Mouse (Mus musculus): ENCODE measurements around the gene Mettl3.
"Not testable (repeated sequence)": the region's sequence is repeated elsewhere in the genome, so short reads cannot be mapped to it uniquely, and the experiment has no call there.

Mettl3 gene

DNA sequence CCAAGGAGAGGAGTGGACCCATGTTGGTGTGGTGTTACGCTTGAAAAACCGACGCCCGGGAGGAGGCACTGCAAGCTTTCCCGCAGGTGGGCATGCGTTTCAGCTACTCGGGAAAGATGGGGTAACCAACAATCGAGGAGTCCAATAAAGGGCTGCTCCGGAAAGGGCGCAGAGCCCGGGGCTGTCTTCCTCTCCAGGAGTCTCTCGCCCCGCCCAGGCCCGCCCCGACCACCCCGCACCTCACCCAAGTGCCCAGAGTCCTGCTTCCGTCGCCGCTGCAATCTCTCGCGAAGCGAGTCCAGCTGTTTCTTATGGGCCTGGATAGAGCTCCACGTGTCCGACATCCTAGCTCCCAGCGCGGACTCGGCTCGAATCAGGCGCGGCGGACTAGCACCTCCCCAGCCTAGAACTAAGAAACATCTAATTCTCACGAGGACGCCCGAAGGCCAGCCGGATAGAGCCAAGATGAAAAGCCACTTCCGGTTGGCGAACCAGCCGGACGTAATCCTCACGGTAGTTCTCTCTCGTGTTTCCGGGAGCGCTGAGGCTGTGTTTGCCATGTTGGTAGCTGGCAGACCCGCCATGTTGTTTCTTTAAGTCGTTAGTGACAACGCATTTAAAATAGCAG lies at the start of gene Mettl3:
Mettl3 (minus strand) TSS at position 485 of the 628 bp plus-strand sequence.
- DNase-seq (ENCODE audit: low read depth, low spot score), result peak; percentile 82

DNA sequence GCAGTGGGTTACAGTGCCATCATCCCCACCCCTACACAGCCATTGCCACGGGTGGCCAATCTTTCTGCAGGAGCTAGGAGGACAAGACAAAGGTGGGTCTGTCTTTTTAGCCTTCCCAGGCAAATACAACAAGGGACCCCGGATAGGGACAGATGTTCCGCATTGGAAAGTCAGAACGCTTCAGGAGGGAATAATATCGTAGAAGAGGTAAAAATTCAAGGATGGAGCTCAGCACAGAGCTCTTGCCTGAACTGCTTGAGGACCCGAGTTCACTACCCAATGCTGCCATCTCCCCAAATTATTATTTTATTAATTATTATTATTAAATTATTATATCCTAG lies 34.6 kb upstream of the Mettl3 start:
- no peak for DNase-seq (ENCODE audit: low read depth, low spot score)

DNA sequence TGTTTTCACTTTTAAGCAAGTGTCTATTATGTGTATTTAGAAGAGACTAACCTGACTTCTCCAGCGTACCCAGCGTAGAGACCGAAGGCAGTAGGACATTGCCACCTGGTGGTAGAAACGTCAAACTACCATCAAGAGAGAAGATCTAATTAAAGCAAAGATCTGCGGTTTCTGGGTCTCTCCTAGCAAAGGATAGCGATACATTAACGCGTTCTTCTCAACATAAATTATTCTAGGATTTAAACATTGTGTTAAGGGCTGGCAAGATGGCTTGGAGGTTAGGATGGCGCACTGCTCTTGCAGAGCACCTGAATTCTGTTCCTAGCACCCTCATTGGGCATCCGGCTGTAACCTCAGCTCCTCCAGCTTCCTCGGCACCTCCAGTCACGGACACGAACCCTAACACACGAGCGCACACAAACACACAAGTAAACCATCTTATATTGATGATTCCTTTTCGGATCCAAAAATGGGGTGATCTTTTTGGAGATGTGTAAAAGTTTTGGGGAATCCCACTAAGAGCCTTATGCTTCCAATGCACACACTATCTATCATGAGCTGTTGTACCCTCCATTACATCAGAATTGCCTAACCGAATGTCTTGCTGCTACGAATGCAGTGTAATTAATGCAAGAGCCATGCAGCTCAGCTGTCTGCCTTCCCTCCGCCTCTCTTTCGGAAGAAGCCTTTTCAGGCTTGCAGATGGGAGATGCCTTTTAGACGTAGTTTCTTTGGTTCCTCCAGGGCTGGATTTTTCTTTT lies 34.0 kb upstream of the Mettl3 start:
- DNase-seq (ENCODE audit: low read depth, low spot score), result peak; percentile 42

DNA sequence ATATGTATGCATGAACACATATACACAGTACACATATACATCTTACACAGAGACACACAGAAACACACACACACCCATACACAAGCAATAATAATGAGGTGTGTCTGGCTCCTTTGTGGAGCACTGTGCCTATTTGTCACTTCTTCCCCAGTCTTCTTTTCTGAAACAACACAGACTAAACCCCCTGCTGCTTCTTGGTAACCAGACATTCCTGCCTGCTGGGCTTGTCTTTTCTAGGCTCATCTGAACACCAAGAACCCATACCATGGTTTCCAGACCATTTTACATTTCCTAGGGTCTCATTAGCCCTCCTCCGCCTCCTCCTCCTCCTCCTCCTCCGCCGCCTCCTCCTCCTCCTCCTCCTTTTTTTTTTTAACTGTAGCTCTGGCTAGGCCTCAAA lies 27.2 kb upstream of the Mettl3 start:
- DNase-seq (ENCODE audit: low read depth, low spot score), result no peak

DNA sequence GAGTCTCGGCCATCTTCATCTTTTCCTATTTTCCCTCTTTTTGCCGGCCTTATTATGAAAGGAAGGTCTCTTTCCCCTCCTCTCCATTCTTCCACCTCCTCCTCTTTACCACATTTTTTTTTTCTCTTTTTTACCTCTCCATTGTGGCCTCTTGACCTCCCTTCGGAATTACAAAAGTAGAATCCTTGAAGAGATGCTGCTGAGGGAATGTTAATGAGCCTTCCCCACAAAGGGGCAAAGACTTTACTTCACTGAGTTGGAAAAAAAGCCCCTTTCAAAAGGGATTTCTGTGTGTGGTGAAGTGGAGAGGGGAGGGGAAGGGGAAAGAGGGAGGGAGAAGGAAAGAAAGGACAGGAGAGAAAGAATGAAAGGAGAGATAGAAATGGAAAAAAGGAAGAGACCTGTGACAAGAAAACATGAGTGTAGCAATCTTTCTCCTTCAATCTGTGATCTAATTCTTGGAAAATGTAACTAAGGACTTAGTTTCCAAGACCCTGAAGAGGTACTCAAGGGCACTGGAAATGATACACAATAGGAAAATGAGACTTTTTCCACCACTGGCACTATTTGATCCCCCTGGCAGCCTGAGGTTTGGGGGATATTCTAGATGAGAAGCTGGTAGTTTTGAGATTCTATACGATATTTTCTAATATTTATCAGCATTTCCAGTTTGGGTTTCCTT lies 26.3 kb upstream of the Mettl3 start:
- DNase-seq (ENCODE audit: low read depth, low spot score), result no peak

DNA sequence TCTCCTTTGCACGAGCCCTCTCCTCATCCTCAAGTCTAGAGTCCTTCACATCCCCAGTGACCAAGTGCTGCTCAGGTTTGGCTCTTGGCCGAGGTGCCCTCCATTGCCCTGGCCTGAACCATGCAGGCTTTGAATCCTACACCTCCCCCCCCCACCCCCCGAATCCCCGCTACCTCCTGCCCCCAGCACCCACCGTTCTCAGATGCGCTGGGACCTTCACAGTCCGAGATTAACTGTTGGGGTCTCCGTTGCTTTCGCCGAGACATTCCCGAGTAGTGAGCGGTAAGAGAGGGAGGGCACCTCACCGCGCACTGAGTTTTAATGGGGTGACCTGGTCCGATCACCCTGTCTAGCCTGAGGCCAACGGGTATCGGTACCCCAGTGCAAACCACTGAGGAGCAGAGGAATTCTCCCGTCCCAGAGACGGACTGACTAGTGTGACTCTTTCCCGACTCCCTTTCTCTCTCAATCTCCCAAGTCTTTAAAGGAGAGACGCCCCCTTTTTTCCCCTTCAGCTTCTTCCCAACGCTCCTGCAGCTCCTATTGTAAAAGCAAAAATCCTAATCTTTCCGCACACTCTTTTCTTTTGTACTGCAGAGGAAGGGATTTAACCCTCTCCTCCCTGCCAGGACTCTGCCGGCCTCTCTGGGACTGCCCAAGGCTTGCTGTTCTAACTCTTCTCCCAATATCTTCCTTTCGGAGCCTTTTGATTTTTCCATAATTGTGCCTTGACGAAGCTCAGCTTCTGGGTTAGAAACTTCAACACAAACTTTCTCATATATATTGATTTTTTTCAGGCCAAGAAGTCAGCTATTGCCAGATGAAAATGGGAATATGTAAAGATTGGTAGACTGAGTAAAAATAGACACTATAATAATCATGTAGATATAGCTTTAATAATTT lies 23.2 kb upstream of the Mettl3 start, which contains the start of gene Sall2:
Sall2 (minus strand) TSS at position 853 of the 903 bp plus-strand sequence.
- DNase-seq (ENCODE audit: low read depth, low spot score), result no peak

DNA sequence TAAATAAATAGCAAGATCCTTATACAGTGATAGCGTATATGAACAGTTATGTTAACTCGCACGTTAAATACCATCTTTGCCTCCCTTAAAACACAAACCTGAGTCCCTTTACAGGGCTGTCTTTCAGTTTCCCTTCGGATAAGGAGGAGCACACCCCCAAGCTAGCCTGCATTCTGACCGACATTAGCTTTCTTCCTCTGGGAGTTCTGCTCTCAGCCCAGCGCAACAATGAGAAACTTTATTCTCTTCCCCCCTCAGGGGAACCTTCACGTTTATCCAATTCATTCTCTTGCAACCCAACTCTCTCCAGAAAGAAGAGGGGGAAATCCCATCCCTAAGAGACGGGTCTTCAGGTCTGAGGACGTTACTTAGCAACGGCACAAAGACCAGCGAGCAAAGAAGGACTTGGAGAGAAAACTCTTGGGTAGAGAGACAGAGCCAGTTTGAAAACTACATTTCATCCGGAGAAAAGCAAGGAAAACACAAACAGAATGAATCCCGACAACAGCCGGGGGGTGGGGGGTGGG lies 22.5 kb upstream of the Mettl3 start:
- DNase-seq (ENCODE audit: low read depth, low spot score), result no peak

DNA sequence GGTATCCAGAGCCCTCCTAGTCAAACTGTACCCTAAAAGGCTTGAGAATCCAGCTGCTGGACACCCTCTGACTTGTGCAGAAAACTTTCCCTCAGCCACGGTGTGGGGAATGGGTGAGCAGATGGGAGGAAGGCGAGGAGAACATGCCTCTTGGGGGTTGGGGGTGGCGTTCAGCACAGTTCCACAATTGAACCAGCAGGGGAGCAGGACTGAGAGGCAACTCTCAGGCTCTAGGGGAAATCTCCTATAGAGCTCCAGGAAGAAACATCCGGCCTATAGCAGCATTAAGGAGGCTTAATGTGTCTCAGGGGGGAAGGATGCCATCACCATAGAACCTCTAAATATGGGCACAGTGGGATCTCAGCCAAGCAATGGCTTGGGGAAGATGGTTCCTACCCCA lies 21.0 kb upstream of the Mettl3 start:
- no peak for DNase-seq (ENCODE audit: low read depth, low spot score)

DNA sequence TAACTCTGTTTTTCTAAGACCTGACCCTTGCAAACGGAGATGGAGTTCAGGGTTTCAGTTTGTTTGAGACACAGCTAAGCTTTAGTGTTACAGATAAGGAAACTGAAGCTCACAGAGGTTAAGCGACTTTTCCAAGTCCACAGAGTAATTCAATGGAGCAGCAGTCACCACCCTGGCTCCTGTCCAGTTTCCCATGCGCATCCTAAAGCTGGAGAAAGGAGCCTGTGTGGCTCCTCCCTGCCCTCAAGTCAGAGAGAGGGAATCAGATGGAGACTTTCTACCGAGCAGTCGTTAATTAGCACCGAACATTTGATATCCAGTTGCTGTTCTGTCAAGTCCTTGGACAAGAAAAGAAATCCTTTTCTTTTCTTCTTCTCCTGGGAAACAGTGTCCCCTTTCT lies 14.4 kb upstream of the Mettl3 start:
- no peak for DNase-seq (ENCODE audit: low read depth, low spot score)

DNA sequence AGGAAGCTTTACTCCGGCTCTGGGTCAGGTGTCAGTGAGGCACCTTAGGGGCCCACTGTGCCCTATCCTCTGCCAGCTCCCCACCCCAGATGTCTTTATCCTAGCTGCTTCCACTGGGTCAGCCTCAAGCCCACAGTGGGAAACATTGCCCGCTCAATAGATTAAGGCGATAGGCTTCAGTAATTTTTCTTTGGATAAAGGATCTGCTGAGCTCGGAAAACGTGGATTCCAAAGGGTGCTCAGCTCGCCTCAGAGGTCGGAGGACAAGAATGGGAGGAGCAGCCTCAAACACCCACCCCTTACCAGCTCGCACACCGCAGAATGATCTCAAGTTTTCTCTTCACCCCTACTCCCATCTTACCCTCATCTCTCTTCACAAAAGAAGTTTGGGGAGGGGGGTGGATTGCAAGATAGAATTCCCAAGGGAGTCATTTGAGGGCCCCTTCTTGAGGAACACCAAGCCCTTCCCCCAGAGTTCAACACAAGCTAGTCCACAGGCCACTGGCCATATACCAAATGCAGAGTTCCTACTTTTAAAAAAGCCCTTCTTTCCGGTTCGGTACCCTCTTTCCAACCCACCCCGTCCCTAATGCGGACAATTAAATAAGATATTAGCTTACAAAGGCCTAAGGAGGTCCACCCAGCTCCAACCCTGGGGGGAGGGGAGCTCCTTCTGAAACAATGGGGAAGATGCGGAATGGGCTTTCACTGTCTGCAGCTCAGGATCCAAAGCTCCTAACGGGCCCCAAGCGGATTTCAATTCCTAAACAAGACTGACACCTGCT lies 11.7 kb upstream of the Mettl3 start:
- DNase-seq (ENCODE audit: low read depth, low spot score), result no peak

DNA sequence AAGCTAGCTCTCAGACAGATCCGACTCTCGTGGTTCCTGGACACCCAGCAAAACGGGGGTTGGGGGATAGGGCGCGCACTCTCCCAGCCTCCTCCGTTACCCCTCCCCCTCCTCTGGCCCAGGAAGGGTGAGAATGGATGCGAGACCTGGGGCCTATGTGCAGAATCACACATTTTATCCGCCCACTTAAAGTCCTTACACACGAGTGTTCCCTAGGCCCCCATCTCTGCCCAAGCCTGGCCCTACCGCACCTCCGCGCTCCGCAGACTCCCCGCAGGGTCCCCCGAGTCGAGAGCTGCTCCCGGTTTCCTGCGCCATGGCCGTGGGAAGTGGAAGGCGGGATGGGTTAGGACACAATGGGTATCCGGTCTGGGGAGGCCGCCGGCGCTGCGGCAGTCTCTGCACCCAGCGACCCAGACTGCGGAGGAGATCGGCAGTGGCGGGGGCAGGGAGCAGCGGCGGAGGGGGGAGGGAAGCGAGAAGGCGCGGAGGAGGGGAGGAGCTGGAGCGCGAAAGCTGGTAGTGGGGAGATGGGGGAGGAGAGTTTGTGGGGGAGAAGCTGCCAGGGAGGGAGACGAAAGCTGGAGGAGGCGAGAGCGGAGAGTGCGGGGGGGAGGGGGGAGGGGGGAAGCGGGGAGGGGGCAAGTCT lies 11.0 kb upstream of the Mettl3 start:
- DNase-seq (ENCODE audit: low read depth, low spot score), result no peak

DNA sequence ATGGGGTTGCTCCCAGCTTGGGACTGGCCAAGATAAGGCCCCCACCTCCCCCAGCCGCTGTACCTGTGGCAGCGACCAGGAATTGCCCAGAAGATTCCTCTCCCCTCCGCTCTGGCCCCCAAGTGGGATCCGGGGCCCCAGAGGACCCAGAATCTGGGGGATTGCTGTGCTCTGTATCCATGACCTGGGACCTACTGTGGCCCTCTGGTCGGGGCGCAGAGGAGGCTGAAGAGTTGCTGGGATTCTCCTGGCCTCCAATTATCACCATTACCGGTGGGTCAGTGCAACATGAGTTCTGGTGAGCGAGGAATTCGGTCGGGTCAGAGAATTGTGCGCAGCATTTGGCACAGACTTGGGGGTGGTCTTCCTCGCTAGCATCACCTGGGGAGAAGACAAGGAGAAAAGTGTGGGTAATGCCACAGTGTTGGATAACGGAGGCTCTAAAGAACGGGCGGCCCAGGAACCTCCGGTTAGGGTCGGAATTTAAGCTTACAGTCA lies 10.4 kb upstream of the Mettl3 start:
- DNase-seq (ENCODE audit: low read depth, low spot score), result no peak

DNA sequence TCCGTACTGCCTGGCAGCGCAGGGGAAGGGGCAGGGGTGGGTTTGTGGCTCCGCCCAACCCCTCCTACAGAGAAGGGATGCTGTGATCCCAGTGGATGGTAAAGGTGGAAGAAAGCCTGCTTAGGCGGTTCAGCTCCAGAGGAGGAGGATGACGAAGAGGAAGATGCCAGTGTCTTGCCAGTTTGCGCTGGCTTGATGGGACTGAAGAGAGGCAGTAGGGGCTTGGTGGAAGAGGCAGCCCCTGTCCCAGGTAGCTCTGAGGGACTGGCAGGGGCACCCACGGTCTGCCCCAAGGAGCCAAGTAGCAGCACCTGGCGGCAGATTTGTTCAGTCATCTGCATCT lies 9.9 kb upstream of the Mettl3 start:
- no peak for DNase-seq (ENCODE audit: low read depth, low spot score)

DNA sequence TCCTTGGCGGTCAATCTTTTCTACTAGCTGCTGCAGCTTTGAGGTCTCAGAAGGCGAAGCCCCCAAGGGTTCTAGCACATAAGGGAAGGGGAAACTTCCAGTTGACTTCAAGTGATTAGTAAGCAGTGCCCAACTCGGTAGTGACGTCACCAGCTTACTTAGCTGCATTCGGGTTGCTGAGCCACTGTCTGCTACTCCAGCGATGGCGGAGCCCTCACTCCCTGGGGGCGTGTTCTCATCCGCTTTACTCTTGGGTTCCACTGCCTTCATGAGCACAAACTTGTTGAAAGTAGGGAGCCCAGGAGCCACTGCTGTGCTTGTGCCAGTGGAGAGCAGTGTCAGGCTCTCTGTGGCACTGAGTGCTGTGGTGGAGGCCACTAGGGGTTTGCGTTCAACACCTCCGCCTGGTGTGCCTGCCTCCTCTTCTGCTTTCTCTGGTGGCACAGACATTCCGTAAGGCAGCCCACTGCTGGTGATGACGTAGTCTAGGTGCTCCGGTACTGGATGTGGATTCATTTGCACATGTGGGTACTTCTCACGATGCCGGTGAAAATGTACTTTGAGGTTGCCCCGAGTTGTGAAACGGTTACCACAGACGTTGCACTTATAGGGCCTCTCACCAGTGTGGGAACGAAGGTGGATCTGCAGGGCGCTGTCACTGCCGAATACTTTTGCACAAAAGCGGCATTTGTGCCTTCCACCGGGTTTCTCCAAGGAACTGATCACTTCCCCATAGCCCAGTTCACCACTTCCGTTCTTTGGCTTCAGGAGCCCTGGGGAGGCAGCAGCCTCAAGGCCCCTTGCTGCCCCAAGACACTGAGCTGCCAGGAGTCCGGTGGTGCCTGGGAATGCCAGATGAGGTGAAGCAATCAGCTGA lies 9.2 kb upstream of the Mettl3 start:
- DNase-seq (ENCODE audit: low read depth, low spot score), result no peak

DNA sequence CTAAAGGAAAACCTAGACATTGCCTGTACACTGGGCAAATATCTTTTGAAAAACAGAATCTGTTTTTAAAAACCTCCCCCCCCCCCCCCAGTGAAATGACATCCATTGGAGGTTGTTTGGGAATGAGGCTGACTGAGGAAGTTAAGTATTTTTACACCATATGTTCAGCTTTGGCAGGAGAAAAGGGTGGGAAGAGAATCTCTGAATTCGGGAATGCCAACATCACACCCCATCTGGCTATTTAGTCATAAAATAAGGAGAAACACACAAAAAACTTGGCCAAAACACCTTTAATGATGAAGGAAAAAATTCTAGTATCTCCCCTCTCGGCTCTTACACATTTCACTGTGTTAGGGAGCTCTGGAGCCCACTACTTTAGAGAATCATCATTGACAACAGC lies 6.0 kb upstream of the Mettl3 start:
- no peak for DNase-seq (ENCODE audit: low read depth, low spot score)

DNA sequence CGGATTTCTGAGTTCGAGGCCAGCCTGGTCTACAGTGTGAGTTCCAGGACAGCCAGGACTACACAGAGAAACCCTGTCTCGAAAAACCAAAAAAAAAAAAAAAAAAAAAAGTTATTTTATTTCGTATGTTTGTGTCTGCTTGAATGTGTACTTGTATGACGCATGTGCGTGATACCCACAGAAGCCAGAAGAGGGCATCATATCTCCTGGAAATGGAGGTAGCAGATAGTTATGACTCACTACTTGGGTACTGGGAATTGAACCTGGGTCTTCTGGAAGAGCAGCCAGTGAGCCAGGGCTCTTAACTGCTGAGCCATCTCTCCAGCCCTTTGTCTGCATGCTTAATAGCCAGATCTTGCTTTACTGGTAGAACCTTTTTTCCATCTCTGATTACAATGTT lies 5.4 kb upstream of the Mettl3 start:
- DNase-seq (ENCODE audit: low read depth, low spot score), result not testable (repeated sequence)

DNA sequence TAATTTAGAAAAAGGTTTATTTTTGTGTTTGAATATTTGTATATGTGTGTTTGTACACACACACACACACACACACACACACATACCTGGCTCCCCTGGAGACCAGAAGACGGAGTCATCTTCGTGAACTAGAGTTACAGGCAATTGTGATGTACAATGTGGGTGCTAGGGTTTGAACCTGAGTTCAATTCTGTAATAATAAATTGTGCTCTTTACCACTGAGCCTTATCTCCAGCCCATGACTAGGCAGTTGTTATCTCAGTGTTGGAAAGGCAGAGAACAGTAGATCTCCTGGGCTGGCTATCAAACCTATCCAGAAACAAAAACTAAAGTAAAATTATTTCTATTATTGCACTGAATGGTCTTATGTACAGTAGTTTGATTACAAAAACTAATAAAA lies 1.2 kb upstream of the Mettl3 start:
- DNase-seq (ENCODE audit: low read depth, low spot score), result peak; percentile 33

DNA sequence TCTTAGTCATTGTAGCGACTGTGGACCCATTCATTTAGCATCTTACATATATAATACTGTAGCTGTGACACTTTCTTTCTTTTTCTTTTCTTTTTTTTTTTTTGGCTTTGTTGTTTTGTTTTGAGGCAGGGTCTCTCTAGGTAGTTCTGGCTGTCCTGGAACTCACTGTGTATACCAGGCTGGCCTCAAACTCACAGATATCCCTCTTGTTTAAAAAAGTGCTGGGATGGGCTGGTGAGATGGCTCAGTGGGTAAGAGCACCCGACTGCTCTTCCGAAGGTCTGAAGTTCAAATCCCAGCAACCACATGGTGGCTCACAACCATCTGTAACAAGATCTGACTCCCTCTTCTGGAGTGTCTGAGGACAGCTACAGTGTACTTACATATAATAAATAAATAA lies 1.4 kb downstream of the Mettl3 start:
- not testable (repeated sequence) for DNase-seq (ENCODE audit: low read depth, low spot score)

DNA sequence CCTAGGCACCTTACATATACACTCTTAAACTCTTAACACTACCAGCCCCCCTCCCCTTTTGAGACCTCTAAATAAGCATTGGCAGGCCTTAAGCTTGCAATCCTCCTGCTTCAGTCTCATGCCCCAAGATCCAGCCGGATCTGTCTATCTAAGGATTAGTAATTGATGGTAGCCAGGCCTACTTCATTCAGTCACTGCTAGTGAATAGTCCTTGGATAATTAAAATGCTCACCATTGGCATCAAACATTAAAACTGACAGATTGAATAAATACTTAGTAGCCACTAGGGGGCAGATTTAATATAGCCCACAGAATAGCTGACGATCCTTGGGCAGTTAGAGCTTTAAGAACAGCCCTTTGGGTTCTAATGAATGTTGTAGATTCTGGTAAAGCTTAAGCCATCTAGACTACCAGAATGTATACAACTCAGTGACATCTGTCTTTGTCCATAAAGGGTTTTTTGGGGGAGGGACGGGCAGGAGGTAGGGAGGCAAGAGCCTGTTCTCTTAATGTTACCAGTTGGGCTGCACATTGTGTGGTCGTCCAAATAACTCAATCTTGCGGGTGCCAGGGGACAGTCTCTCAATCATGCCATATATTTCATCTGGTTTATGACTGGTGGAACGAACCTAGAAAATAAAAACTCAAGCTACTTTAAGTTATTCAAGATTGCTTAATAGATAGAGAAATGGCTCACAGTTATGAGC lies 9.2 kb downstream of the Mettl3 start:
- DNase-seq (ENCODE audit: low read depth, low spot score), result no peak

Data from c-Kit-negative CD71-positive TER-119-positive erythroid progenitor cells, embryonic 14.5 days (primary cell).